Mouse (Mus musculus): ENCODE results near the gene Gstt3. TPM values are rescaled to one million over a fixed set of nuclear protein-coding genes. Genes with fewer than 3 reads are reported as not detected.
A peak's percentile ranks its signal among the peaks of the same experiment; 100 is the strongest.

Gene Gstt3
- 20.2 and 21.2 TPM in 2 replicates for total RNA-seq (2021)
- long read RNA-seq, experiment 1, transcript Gstt3-201 (5 exons, 1,880 nt), result major isoform, 32 of 34 reads
- long read RNA-seq, experiment 1, partial matches to known transcripts, result 0 of 34 reads
- long read RNA-seq, experiment 1, other reads (novel, unspliced or antisense), result 2 of 34 reads
- long read RNA-seq, experiment 2, transcript Gstt3-201 (5 exons, 1,880 nt), result major isoform, 21 of 23 reads
- long read RNA-seq, experiment 2, partial matches to known transcripts, result 0 of 23 reads
- long read RNA-seq, experiment 2, other reads (novel, unspliced or antisense), result 2 of 23 reads

- DNase-seq, result peak; percentile 84
Observed at GRCm38 (mm10) chr10:75780769-75781578, at the start of gene Gstt3, which contains the start of gene Gm20441. Gene Gstt3 (minus strand): TSS chr10:75781414. Gene Gm20441 (minus strand): TSS chr10:75780954.

GRCm38 (mm10) chr10:75830275-75830670, 49.1 kb upstream of the Gstt3 start:
- DNase-seq, result no peak

DNA sequence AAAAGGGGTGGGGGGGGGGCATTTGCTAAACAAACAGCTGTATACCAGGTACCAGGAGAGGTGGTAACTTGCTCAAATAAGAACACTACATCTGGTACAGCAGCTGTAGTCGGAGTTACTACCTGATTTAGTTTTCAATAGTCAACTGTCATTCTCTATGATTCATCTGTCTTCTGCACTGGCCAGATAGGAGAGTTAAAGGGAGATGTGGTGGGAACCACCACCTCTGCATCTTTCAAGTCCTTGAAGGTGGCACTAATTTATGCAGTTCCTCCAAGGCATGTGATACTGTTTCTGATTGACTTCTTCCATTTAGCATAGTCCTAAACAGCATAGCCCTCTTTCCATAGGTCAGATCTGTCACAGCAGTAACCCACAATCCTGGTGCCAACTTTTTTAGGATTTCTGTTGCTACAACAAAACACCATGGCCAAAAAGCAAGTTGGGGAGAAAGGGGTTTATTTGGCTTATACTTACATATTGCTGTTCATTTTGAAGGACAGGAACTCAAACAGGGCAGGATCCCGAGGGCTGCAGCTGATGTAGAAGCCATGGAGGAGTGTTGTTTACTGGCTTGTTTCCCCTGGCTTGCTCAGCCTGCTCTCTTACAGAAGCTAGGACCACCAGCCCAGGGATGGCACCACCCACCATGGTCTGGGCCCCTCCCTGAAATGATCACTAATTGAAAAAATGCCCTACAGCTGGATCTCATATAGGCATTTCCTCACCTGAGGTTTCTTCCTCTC, 48.5 kb upstream of the Gstt3 start:
- DNase-seq, result no peak

GRCm38 (mm10) chr10:75828500-75828931, 47.3 kb upstream of the Gstt3 start:
- DNase-seq, result peak; percentile 71

- DNase-seq, result peak; percentile 87
Observed at GRCm38 (mm10) chr10:75827668-75828360, 46.6 kb upstream of the Gstt3 start.

GRCm38 (mm10) chr10:75824530-75824929, 43.3 kb upstream of the Gstt3 start:
- no peak for DNase-seq

GRCm38 (mm10) chr10:75823782-75824181, 42.6 kb upstream of the Gstt3 start:
- DNase-seq, result no peak

- DNase-seq, result no peak
Observed at GRCm38 (mm10) chr10:75822443-75822842, 41.2 kb upstream of the Gstt3 start, which contains the start of gene Gstt4. Gene Gstt4 (minus strand): TSS chr10:75822543.

GRCm38 (mm10) chr10:75819882-75820281, 38.7 kb upstream of the Gstt3 start:
- DNase-seq, result no peak

GRCm38 (mm10) chr10:75818641-75819040, 37.4 kb upstream of the Gstt3 start:
- no peak for DNase-seq

DNA sequence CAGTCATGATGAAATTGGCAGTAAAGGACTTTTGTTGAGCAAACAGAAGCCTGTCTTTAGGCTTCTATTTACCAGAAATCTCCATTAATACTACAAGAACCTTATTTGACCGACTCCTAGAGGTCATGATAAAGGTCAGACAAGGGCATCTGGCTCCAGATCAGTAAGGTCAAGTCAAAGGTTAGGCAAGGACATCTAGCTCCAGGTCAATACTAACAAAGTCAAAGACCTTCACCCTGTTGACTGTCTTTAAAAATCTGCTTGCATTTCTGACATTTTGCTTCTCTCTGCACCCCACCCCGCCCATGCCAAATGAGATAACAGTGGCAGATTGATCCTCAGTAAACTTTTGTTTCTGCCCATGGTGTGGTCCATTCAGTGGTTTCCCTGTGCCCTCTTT, 23.0 kb upstream of the Gstt3 start:
- no peak for DNase-seq

- peak; percentile 79 for DNase-seq
Observed at GRCm38 (mm10) chr10:75798176-75798696, 17.0 kb upstream of the Gstt3 start, which contains the start of gene Gstt1. Gene Gstt1 (minus strand): TSS chr10:75798584.

DNA sequence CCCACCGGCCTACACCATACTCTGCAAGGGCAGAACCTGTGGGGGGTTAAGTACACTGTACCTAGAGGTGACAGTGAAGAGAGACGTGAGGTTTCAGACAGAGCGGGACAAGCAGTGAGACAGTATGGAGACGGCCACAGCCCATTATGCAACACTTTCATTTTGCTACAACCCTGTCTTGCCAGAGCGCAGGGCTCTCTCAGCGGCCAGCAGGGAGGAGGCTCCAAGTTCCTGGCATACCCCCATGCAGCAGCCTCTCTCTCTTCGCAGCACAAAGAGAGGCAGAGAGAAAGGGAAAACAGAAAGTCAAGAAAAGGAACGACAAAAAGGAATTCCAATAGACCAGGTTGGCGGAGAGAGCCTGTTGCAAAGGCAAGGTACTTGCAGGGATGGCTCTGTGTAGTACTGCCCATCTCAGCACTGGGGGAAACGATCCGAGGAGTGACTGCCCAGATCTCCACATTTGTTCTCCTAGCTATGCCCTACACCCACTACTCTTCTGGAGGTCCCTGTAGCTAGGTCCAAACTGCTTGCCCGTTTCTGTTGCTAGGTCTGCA, 16.5 kb upstream of the Gstt3 start:
- peak; percentile 71 for DNase-seq

GRCm38 (mm10) chr10:75796731-75797516, 15.7 kb upstream of the Gstt3 start:
- no peak for DNase-seq

- DNase-seq, result peak; percentile 59
Observed at GRCm38 (mm10) chr10:75794880-75795279, 13.7 kb upstream of the Gstt3 start.

DNA sequence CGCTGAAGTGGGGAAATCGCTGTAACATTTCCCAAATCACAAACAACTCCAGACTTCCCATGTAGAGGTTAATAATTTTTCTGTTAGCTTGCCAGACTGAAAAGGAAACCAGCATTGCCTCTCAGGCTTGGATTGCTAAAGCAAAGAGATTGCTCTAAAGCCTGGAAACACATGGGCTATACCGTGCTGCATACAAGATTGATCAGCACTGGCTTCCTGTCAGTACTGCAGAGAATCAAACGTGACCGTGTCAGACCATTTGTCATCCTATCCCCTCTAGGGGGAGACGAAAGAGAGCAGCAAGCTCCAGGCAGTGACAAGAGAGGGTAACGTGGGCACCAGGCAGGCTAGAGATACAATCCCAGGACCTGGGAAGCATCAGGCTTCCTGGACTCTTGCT, 9.6 kb upstream of the Gstt3 start:
- no peak for DNase-seq

DNA sequence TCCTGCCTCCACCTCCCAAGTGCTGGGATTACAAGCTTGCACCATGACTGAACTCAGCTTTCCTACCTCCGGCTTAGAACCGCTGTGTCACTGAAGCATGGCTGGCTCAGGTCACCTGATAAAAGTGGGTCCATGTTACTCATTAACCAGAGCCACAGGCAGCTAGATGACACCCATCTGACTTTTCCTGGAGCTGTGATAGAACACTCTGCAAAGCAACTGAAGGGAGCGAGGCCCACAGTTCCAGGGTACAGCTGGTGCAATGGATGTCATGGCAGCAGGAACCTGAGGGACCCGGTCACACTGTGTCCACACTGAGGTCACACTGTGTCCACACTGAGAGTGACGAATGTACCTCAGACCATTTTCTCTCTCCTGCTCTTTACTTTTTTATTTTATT, 8.6 kb upstream of the Gstt3 start:
- no peak for DNase-seq

DNA sequence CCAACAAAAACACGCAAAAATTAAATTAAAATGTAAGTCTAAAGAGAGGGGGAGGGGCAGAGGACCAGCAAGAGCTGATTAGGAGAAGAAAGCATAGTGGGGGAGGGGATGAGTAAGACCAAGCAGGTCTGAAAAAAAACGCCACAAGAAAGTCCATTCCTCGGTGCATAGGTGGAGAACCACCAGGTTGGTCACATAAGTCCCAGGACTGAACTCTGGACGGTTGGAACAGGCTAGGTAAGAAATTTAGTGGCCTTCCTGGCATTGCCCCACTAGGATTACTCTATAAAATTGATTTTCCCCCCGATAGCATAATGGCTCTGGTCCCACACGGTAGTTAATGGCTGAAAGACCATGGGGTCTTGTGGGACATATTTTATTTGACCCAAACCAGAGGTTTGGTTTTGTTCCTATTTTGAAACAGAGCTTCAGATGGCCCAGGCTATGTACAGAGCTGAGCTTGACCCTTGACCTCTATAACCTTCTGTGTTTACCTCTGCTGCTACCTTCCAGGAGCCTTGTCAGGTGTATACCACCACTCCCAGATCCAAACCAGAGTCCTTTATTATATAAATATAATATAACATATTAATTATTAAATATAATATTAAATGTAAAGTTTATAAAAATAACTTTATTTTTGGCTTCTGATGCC, 8.0 kb upstream of the Gstt3 start:
- no peak for DNase-seq

DNA sequence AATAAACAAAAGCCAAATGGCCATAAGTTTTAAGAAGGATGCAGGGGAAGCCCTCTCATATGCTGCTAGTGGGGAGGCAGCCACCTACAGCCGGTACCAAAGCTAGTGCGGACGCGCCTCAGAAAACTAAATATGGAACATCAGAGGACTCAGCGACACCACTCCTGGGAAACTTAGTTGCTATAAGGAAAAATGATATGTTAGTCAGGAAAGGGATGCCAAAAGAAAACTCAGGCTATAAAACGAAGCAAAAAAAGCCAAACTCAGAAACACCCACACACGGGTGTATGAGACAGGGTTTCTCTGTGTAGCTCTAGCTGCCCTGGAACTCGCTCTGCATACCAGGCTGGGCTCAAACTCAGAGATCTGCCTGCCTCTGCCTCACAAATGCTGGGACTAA, 7.1 kb upstream of the Gstt3 start:
- DNase-seq, result no peak

- DNase-seq, result no peak
Observed at GRCm38 (mm10) chr10:75785442-75785841, 4.2 kb upstream of the Gstt3 start.

Measured in adrenal gland, postnatal 14 days (tissue).